Mouse (Mus musculus): ENCODE measurements around the gene Cct2. TPM values are rescaled to one million over a fixed set of nuclear protein-coding genes. Genes with fewer than 3 reads are reported as not detected.

The Cct2 gene
- polyA plus RNA-seq, 1 experiment from 2014 or later: 310 TPM

Other genes with a start within 250 kb of the Cct2 start
- gene Myrfl, start 166.9 kb downstream of the Cct2 start, polyA plus RNA-seq (2014; fragmentation: Nextera tagmentation; extraction: Ambion mirVana): 0.10 TPM in 1 of 2 replicates, not detected in the other
- gene Rab3ip, start 113.0 kb downstream of the Cct2 start, polyA plus RNA-seq (2014; fragmentation: Nextera tagmentation; extraction: Ambion mirVana): 71.4 and 102 TPM in 2 replicates
- not detected in 2 replicates for gene Gm10271, start 91.2 kb downstream of the Cct2 start, polyA plus RNA-seq (2014; fragmentation: Nextera tagmentation; extraction: Ambion mirVana)
- not detected in 2 replicates for gene Best3, start 77.5 kb downstream of the Cct2 start, polyA plus RNA-seq (2014; fragmentation: Nextera tagmentation; extraction: Ambion mirVana)
- gene Lrrc10, start 18.5 kb downstream of the Cct2 start, polyA plus RNA-seq (2014; fragmentation: Nextera tagmentation; extraction: Ambion mirVana): not detected in 2 replicates
- gene Frs2, start 84.7 kb upstream of the Cct2 start, polyA plus RNA-seq (2014; fragmentation: Nextera tagmentation; extraction: Ambion mirVana): 25.4 and 28.0 TPM in 2 replicates
- 82.1 and 93.5 TPM in 2 replicates for gene Yeats4, start 160.7 kb upstream of the Cct2 start, polyA plus RNA-seq (2014; fragmentation: Nextera tagmentation; extraction: Ambion mirVana)
- gene 9530003J23Rik, start 174.9 kb upstream of the Cct2 start, polyA plus RNA-seq (2014; fragmentation: Nextera tagmentation; extraction: Ambion mirVana): not detected in 2 replicates
- 34.8 and 51.3 TPM in 2 replicates for gene Lyz2, start 218.5 kb upstream of the Cct2 start, polyA plus RNA-seq (2014; fragmentation: Nextera tagmentation; extraction: Ambion mirVana)
- gene Lyz1, start 229.1 kb upstream of the Cct2 start, polyA plus RNA-seq (2014; fragmentation: Nextera tagmentation; extraction: Ambion mirVana): not detected in 2 replicates

Measured in kidney, embryonic 14.5 days (tissue).